Mouse (Mus musculus) left cerebral cortex, postnatal 36 days (tissue): ENCODE data around the gene Cdc14b. TPM values are rescaled to one million over a fixed set of nuclear protein-coding genes. Genes with fewer than 3 reads are reported as not detected.

Experiments used
- DNase-seq, 2 experiments: peaks; one replicate each; pipeline ENCODE4 v3.0.0; 2021 to 2022; ENCODE audit warnings: low spot score in 2 of 2, mixed read lengths in 1 of 2
- intact Hi-C: fragments of 180-260 bp; cut with DNase I; formaldehyde crosslinking; loops from one replicate; pipeline ENCODE4 v1.15.1; 2025
- total RNA-seq, 2 experiments: library from RNA; stranded (reverse); gene quantifications; 2 replicates each; pipeline ENCODE4 v1.2.3; 2021

The Cdc14b gene
- total RNA-seq, 2 experiments from 2014 or later, result 10.5 to 12.3 TPM

GRCm38 (mm10) chr13:64152671-64153082, 122.4 kb downstream of the Cdc14b start:
- peak; percentile 67 to 74 for DNase-seq
- intact Hi-C loops, result loop anchor here (5.0 to 10.0 kb wide), 3 partner anchors 282 to 588 kb away; partner anchors contain the start of genes Cdk20 and Ercc6l2

- intact Hi-C loops, result loop anchor here (5.0 to 10.0 kb wide), 3 partner anchors 283 to 587 kb away; partner anchors contain the start of genes Cdk20 and Ercc6l2
- DNase-seq, result peak; percentile 83 to 85
These were observed 122.8 kb downstream of the Cdc14b start for GRCm38 (mm10) chr13:64152241-64152669.

GRCm38 (mm10) chr13:64150121-64150520, 125.0 kb downstream of the Cdc14b start:
- intact Hi-C loops, result loop anchor here (5.0 to 10.0 kb wide), 3 partner anchors 285 to 585 kb away; partner anchors contain the start of genes Cdk20 and Ercc6l2
- DNase-seq, result no peak

Other genes starting within 250 kb of the Cdc14b start
- not detected for gene Hsd17b3, start 186.1 kb downstream of the Cdc14b start, total RNA-seq
- under 1 TPM; 0.67 to 0.77 TPM for gene Slc35d2, start 145.9 kb downstream of the Cdc14b start, total RNA-seq
- 10 to 100 TPM; 23.3 to 30.6 TPM for gene Zfp367, start 122.1 kb downstream of the Cdc14b start, total RNA-seq
- gene Habp4, start 113.5 kb downstream of the Cdc14b start, total RNA-seq, result 100 to 1,000 TPM; 181 to 205 TPM
- gene Aaed1, start 37.4 kb upstream of the Cdc14b start, total RNA-seq, result 10 to 100 TPM; 16.9 to 17.8 TPM
- gene Ctsl, start 95.6 kb upstream of the Cdc14b start, total RNA-seq, result 100 to 1,000 TPM; 136 to 140 TPM
- 10 to 100 TPM; 10.8 to 12.2 TPM for gene Cdk20, start 157.0 kb upstream of the Cdc14b start, total RNA-seq
- not detected for gene Fam240b, start 222.5 kb upstream of the Cdc14b start, total RNA-seq